Mouse (Mus musculus) left cerebral cortex, adult 9 months (tissue): ENCODE data around the gene Cxcl12.
A peak's percentile ranks its signal among the peaks of the same experiment; 100 is the strongest.

Source experiments
- DNase-seq, 2 experiments: peaks; one replicate each; pipeline ENCODE4 v3.0.0; 2022; ENCODE audit warnings: low spot score in 2 of 2

The Cxcl12 gene

GRCm38 (mm10) chr6:117168321-117169011 lies at the start of gene Cxcl12:
TSS of gene Cxcl12 (plus strand) at chr6:117168535.
- DNase-seq: no peak

GRCm38 (mm10) chr6:117122074-117122473 lies 46.3 kb upstream of the Cxcl12 start:
- no peak for DNase-seq

- DNase-seq: no peak
Measured at GRCm38 (mm10) chr6:117126356-117126755, 42.0 kb upstream of the Cxcl12 start.

GRCm38 (mm10) chr6:117129443-117129842 lies 38.9 kb upstream of the Cxcl12 start:
- no peak for DNase-seq

DNA sequence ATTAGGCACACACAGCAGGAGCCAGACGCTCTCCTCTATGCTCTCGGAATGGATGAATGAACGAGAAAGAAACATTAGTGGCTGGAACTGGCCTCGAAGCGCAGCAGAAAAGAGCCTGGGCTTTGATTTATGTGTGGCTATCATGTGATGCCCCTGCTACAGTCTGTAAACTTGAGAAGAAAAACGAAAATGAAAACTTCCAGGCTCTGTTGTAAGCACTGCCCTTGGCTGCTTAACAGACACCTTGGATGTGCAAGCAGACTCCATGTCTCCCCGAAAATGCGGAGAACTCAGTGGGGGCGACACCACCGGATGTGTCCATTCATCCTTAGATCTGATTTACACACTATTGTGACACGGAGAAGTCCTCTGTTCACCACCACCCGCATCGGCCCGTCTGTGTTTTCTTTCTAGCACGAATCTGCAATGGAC lies 37.6 kb upstream of the Cxcl12 start:
- DNase-seq: no peak

DNA sequence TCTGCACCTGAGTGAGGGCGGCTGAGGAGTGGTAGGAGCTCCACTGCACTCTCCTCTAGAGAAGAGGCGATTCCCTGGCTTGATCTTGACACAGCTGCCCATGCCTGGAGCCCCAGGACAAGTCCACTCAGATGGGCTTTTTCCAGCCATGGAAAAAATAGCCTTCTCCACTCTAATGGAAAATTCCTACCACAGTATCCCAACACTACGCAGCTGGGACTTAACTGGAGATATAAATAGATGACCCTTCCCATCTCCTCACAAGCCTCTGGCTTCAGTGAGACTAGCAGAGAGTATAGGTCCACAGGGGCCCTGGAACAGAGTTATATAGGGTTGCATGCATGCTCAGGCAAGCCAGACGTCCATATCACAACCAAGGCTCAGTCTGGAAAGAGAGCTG lies 33.8 kb upstream of the Cxcl12 start:
- no peak for DNase-seq

DNA sequence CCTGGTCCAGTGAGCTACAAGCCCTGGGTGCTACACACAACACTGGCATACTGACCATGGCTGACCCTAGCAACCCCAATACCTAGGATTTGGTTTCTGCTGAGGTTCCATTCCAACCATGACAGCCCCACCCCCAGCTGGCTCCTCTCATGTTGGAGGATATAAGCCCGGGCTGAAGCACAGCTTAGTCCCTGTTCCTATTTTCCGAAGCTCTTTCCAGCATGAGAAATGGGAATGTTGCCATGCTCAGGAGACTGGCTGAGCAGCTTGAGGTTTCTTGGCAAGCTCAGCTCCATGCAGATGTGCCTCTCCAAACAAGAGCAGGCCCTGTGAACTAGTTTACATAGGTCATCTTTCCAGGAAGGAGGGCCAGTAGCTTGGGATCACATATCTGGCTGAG lies 30.6 kb upstream of the Cxcl12 start:
- DNase-seq: no peak

DNA sequence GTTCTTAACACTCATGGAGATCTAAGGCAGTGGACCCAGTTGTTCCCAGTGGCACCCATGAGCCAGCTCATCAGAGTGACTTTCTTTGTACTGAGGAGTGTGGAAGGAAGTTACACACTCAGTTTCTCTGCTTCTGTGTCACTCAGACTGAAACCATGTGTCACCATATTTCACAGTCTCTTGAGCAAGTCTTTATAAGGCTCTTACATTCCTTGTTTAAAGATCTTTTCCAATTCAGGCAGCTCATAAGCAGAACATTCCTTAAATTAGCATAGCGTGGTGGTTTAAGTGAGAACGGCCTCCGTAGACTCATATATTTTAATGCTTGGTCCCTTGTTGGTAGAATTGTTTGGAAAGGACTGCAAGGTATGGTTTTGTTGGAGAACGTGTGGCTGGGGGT lies 27.4 kb upstream of the Cxcl12 start:
- DNase-seq: no peak

DNA sequence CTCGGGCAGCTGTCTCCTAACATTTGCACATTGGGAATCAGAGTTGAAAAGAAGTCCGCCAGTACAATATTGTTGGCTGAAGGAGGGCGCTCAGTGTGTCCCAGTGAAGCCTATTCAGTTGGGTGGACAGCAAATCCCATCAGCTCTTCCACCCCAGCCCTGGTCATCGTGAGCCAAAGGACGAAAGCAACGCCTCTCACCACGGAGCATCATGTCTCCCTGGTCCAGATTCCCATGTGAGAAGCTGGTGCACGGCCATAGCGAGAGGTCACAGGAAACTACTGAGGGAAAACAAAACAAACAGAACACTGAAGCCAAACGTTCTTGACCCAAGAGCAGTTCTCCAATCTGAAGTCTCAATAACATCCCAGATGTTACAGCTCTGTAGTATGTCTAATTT lies 21.4 kb upstream of the Cxcl12 start:
- DNase-seq: no peak

DNA sequence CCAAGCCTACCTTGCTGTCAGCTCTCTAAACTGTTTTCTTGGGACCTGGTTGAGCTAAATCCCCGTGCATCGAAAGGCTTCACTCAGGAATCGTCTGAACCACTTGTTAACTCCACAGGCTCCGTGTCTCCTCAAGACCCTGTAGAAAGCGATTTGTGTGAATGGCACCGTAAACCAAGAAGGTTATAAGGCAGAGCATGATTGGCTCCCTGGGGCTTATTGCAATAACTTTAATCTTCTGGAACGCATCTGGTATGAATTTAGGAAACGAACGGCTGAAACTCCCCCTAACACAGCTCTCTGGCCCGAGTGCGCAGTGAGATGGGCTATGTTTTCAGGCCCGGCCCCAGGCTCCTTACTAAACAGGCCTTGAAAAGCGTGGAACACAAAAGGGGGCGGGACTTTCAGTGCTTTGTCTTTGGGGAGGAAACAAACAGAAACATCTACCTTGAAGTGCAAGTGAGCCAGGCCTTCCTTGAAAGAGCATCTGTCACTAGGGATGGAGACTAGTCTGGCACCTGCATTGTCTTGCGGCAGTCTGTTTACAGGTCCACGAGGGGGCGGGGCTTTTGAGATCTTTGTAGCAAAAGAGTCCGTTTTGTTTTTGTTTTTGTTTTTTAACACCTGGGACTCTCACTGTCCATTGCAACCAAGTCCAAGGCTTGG lies 16.7 kb upstream of the Cxcl12 start:
- DNase-seq: no peak

DNA sequence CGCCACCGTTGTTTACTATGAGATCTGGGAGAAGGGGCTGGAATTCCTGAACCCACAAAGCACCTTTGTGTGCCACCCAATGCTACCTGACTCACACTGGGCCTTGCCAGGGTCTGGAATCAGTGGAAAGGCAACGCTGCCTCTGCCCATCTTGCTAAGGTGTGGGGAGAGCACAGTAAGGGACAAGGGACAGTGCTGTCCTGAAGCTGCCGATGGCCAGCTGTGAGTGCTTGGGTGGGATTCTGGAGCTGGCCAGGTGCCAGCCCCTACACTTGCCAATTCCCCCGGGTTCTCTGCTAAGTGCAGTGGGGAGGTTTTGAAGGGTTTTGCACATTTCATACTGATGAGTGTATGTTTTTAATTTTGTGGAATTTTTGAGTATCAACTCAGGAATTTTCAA lies 15.3 kb upstream of the Cxcl12 start:
- DNase-seq: no peak

DNA sequence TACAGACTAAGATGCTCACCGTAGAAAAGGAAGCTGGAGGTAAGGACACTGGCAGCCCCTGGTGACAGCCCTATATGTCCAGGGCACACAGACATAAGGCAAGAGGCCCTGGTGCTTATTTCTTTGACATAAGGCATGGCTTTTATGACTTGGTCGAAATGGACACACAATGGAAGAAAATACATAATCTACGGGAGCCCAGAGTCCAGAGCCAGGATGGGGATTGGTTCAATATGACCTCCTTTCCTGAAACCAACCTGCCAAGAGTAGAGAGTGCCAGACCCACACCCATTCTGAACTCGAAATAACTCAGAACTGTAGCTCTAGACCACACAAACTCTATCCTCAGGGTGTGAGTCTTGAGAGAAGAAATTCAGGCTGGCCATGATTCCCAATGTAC lies 11.5 kb upstream of the Cxcl12 start:
- no peak for DNase-seq

GRCm38 (mm10) chr6:117159710-117160690 lies 8.3 kb upstream of the Cxcl12 start:
- no peak for DNase-seq

DNA sequence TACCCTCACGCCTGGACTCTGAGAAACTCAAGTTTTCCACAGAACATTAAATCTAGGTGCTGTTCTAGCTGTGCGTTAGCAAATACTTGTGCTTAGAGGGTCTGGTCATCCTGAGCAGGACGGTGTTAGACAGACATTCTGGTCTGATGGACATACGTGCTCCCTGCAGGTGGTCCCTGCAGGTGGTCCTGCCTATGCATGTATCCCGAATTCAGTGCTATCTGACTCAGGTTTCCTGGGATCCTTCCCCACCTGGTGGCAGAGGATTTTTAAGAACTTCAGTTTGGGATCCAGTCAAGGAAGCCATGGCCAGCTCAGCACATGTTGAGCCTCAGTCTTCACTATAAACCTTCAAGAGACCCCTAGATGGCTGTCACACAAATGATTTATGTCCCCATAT lies 4.8 kb upstream of the Cxcl12 start:
- no peak for DNase-seq

GRCm38 (mm10) chr6:117166581-117167425 lies 1.5 kb upstream of the Cxcl12 start:
- peak; percentile 37 to 92 for DNase-seq

GRCm38 (mm10) chr6:117167426-117167730 lies 957 bp upstream of the Cxcl12 start:
- DNase-seq: no peak

DNA sequence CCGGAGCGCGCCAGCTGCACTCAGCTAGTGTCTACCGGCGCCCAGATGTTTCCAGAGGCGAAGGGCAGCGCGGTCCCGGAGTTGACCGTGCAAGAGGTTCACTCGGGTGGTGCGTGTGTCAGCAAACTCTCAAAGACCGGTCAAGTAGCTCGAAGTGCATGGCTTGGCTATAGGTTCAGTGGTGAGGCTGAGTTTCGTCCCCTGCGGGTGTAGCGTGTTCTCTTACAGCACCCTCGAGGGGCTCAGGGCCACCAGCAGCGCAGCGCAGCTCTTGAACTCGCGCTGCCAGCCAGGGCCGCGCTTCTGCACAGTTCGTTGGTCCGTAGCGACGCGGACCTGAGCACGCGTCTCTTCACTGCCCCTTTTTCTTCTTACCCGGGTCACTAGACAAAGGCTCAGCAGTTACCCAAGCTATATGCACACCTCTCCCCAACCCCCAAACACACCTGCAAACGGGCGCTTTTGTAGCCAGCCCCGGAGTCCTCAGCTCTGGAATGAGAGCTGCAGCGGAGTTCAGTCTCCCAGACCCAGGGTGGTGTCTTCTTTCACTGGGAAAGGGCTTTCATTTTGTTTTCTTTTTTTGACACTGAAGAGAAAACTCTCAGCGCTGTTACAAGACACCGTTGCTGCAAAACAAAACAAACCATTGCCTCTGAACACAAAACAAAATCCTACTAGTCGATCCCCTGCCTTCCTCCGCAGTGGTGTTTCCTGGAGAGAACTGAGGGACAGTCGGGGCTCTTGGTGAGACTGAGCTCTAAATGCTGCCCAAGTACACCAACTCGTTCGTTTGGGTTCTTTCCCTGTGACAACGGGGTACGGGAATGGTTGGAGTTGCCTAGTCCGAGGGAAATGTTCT lies 945 bp downstream of the Cxcl12 start:
- DNase-seq: no peak

- no peak for DNase-seq
Measured at GRCm38 (mm10) chr6:117169910-117170747, 1.8 kb downstream of the Cxcl12 start.

GRCm38 (mm10) chr6:117172358-117172757 lies 4.0 kb downstream of the Cxcl12 start:
- DNase-seq: no peak

DNA sequence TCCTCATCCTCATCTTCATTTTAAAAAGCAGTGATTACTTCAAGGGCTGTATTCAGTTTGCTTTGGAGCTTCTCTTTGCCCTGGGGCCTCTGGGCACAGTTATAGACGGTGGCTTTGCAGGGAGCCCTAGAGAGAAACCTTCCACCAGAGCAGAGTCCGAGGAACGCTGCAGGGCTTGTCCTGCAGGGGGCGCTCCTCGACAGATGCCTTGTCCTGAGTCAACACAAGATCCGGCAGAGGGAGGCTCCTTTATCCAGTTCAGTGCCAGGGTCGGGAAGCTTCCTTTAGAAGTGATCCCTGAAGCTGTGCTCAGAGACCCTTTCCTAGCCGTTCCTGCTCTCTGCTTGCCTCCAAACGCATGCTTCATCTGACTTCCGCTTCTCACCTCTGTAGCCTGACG lies 5.5 kb downstream of the Cxcl12 start:
- peak in 1 of 2 experiments; percentile 76 for DNase-seq
